Mouse (Mus musculus) MEL (cell line): ENCODE results near the gene Fem1a.
A peak's percentile ranks its signal among the peaks of the same experiment; 100 is the strongest.

Experiments used
- CHD2 ChIP-seq: IDR thresholded peaks from 2 replicates; pipeline ENCODE4 v1.6.1; 2011; ENCODE audit warnings: low read length, improper control_type of control experiment
- EP300 ChIP-seq, 2 experiments: IDR thresholded peaks; 2 replicates each; pipeline ENCODE4 v1.6.1; 2011; ENCODE audit warnings: improper control_type of control experiment in 2 of 2, low read length in 2 of 2, low read depth in 1 of 2, mild to moderate bottlenecking in 1 of 2
- HCFC1 ChIP-seq: IDR thresholded peaks from 2 replicates; pipeline ENCODE4 v1.6.1; 2012; ENCODE audit warnings: low read depth, mild to moderate bottlenecking, inconsistent platforms, low read length, improper control_type of control experiment, moderate library complexity
- MAZ ChIP-seq: IDR thresholded peaks from 2 replicates; pipeline ENCODE4 v1.6.1; 2012; ENCODE audit warnings: low read depth, mild to moderate bottlenecking, inconsistent platforms, low read length, improper control_type of control experiment
- POLR2A ChIP-seq, 2 experiments: IDR thresholded peaks; 2 replicates each; pipeline ENCODE4 v1.6.1; 2011 to 2012; ENCODE audit warnings: low read length in 2 of 2, mild to moderate bottlenecking in 2 of 2, control low read depth in 1 of 2, improper control_type of control experiment in 1 of 2, low read depth in 1 of 2, moderate library complexity in 1 of 2; ENCODE audit not compliant: control insufficient read depth in 1 of 2, insufficient read depth in 1 of 2, poor library complexity in 1 of 2
- TAL1 ChIP-seq: IDR thresholded peaks from 2 replicates; pipeline ENCODE4 v1.6.1; 2012; ENCODE audit warnings: mild to moderate bottlenecking, inconsistent platforms, low read length, moderate library complexity, mixed read lengths
- UBTF ChIP-seq: IDR thresholded peaks from 2 replicates; pipeline ENCODE4 v1.6.1; 2012; ENCODE audit warnings: low read depth, mild to moderate bottlenecking, inconsistent platforms, low read length, improper control_type of control experiment, moderate library complexity, borderline replicate concordance; ENCODE audit not compliant: insufficient read depth
- USF1 ChIP-seq: IDR thresholded peaks from 2 replicates; pipeline ENCODE4 v1.6.1; 2014; ENCODE audit warnings: low read depth, mild to moderate bottlenecking, inconsistent platforms, low read length, improper control_type of control experiment, moderate library complexity
- ZC3H11A ChIP-seq: IDR thresholded peaks from 2 replicates; pipeline ENCODE4 v1.6.1; 2012; ENCODE audit warnings: low read depth, mild to moderate bottlenecking, inconsistent platforms, low read length, improper control_type of control experiment
- ZMIZ1 ChIP-seq: IDR thresholded peaks from 2 replicates; pipeline ENCODE4 v1.6.1; 2012; ENCODE audit warnings: low read depth, mild to moderate bottlenecking, inconsistent platforms, low read length, improper control_type of control experiment, moderate library complexity

DNA sequence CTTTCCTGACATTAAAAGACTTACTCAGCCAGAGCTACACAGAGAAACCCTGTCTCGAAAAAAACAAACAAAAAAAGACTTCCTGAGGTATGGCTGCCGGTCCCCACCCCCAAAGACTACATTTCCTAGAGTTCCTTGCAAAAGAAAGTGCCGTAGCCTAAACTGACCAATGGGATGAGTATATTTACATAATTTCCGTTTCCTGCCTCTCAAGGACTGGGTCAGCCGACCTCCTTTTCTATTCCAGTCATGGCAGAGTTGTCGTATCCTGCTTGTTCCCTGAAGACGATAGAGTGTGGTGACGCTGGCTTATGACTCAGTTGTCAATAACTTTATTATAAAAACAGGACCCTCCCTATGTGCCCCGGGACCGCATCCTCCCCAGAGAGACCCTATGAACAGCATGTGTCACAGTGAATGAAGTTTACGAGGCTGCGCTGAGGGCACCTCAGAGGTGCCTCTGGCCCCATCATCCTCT, 12.6 kb downstream of the Fem1a start:
- TF ChIP-seq CHD2 (peak; percentile 47; the same call in 1 of the 2 replicates), USF1 (peak; percentile 63; the same call in 1 of the 2 replicates), EP300 (IDR thresholded peaks at IDR 0.05; ENCODE audit: low read depth in 1 of 2, low read length in 2 of 2) (no peak), ZMIZ1 (peak; percentile 95), ZC3H11A (no peak), POLR2A (IDR thresholded peaks at IDR 0.05; ENCODE audit: control insufficient read depth in 1 of 2, insufficient read depth in 1 of 2, low read depth in 1 of 2, low read length in 2 of 2, poor library complexity in 1 of 2) (peak; percentile 63 to 94; a peak in 3 of 4 replicates), TAL1 (no peak), MAZ (no peak), HCFC1 (peak; percentile 97), UBTF (no peak)
